Mouse (Mus musculus): ENCODE measurements around the gene Plin3. TPM values are rescaled to one million over a fixed set of nuclear protein-coding genes. Genes with fewer than 3 reads are reported as not detected.

Plin3 gene
- 58.8 and 77.3 TPM in 2 replicates for polyA plus RNA-seq (2014; fragmentation: Nextera tagmentation; extraction: Ambion mirVana)

GRCm38 (mm10) chr17:56292531-56293222, at the start of gene Plin3:
Plin3 (minus strand) TSS chr17:56292873.
- H3K4me3 ChIP-seq (ENCODE audit: low read depth, low read length): no peak within 1 kb of the TSS
- H3K4me1 ChIP-seq (ENCODE audit: control insufficient read depth, insufficient read depth, low read length): peaks cover 22% of the 10 kb centered on the region
- H3K4me2 ChIP-seq: no peak within 1 kb of the TSS
- H3K27ac ChIP-seq (ENCODE audit: low read depth, low read length): 0 out of 2 replicates have a peak within 1 kb of the TSS, but pooled peaks have one; percentile 95
- no peaks in the 10 kb centered on the region for H3K27me3 ChIP-seq (ENCODE audit: control insufficient read depth, insufficient read depth, low read length)
- no peak for ATAC-seq (replicated peaks; ENCODE audit: insufficient number of reproducible peaks, low FRiP score, low TSS enrichment)
- H3K9ac ChIP-seq (ENCODE audit: low read depth, low read length): no peak within 1 kb of the TSS
- no peaks in the 10 kb centered on the region for H3K36me3 ChIP-seq (ENCODE audit: control insufficient read depth, insufficient read depth, low read length)
- 87% methylated on average over 4 of the region's 4 CpGs for WGBS (ENCODE audit: insufficient replicate concordance)
- H3K9me3 ChIP-seq (replicated peaks; ENCODE audit: control insufficient read depth, low read length): no peaks in the 10 kb centered on the region

GRCm38 (mm10) chr17:56340717-56341116, 48.0 kb upstream of the Plin3 start:
- no peak for ATAC-seq (replicated peaks; ENCODE audit: insufficient number of reproducible peaks, low FRiP score, low TSS enrichment)
- Histone ChIP-seq H3K36me3 (ENCODE audit: control insufficient read depth, insufficient read depth, low read length) (0 out of 2 replicates have a peak, but pooled peaks cover 2% of the 10 kb centered on the region), H3K27ac (ENCODE audit: low read depth, low read length) (no peak overlapping the region), H3K4me2 (no peak overlapping the region), H3K9me3 (replicated peaks; ENCODE audit: control insufficient read depth, low read length) (no peaks in the 10 kb centered on the region), H3K4me3 (ENCODE audit: low read depth, low read length) (no peak overlapping the region), H3K9ac (ENCODE audit: low read depth, low read length) (no peak overlapping the region), H3K4me1 (ENCODE audit: control insufficient read depth, insufficient read depth, low read length) (peaks cover 32% of the 10 kb centered on the region), H3K27me3 (ENCODE audit: control insufficient read depth, insufficient read depth, low read length) (no peaks in the 10 kb centered on the region)

GRCm38 (mm10) chr17:56338909-56339308, 46.2 kb upstream of the Plin3 start:
- WGBS (ENCODE audit: insufficient replicate concordance): 58% methylated on average over 4 of the region's 4 CpGs
- Histone ChIP-seq H3K27ac (ENCODE audit: low read depth, low read length) (no peak overlapping the region), H3K4me1 (ENCODE audit: control insufficient read depth, insufficient read depth, low read length) (peaks cover 39% of the 10 kb centered on the region)

GRCm38 (mm10) chr17:56337791-56338190, 45.1 kb upstream of the Plin3 start:
- H3K4me1 ChIP-seq (ENCODE audit: control insufficient read depth, insufficient read depth, low read length): peaks cover 34% of the 10 kb centered on the region
- ATAC-seq (replicated peaks; ENCODE audit: insufficient number of reproducible peaks, low FRiP score, low TSS enrichment): no peak
- no peaks in the 10 kb centered on the region for H3K27me3 ChIP-seq (ENCODE audit: control insufficient read depth, insufficient read depth, low read length)
- no peak overlapping the region for H3K4me3 ChIP-seq (ENCODE audit: low read depth, low read length)
- no peak overlapping the region for H3K27ac ChIP-seq (ENCODE audit: low read depth, low read length)
- WGBS (ENCODE audit: insufficient replicate concordance): 71% methylated on average over 6 of the region's 6 CpGs
- H3K9ac ChIP-seq (ENCODE audit: low read depth, low read length): no peak overlapping the region
- H3K4me2 ChIP-seq: no peak overlapping the region
- no peaks in the 10 kb centered on the region for H3K36me3 ChIP-seq (ENCODE audit: control insufficient read depth, insufficient read depth, low read length)
- no peaks in the 10 kb centered on the region for H3K9me3 ChIP-seq (replicated peaks; ENCODE audit: control insufficient read depth, low read length)

More at GRCm38 (mm10) chr17:56338909-56339308, 46.2 kb upstream of the Plin3 start:
- Histone ChIP-seq H3K9me3 (replicated peaks; ENCODE audit: control insufficient read depth, low read length) (no peaks in the 10 kb centered on the region), H3K9ac (ENCODE audit: low read depth, low read length) (no peak overlapping the region), H3K27me3 (ENCODE audit: control insufficient read depth, insufficient read depth, low read length) (no peaks in the 10 kb centered on the region), H3K4me3 (ENCODE audit: low read depth, low read length) (no peak overlapping the region), H3K36me3 (ENCODE audit: control insufficient read depth, insufficient read depth, low read length) (no peaks in the 10 kb centered on the region), H3K4me2 (no peak overlapping the region)
- ATAC-seq (replicated peaks; ENCODE audit: insufficient number of reproducible peaks, low FRiP score, low TSS enrichment): no peak

GRCm38 (mm10) chr17:56337190-56337589, 44.5 kb upstream of the Plin3 start:
- peaks cover 34% of the 10 kb centered on the region for H3K4me1 ChIP-seq (ENCODE audit: control insufficient read depth, insufficient read depth, low read length)
- no peak overlapping the region for H3K27ac ChIP-seq (ENCODE audit: low read depth, low read length)
- no peaks in the 10 kb centered on the region for H3K9me3 ChIP-seq (replicated peaks; ENCODE audit: control insufficient read depth, low read length)
- no peak for ATAC-seq (replicated peaks; ENCODE audit: insufficient number of reproducible peaks, low FRiP score, low TSS enrichment)
- no peak overlapping the region for H3K4me3 ChIP-seq (ENCODE audit: low read depth, low read length)
- H3K4me2 ChIP-seq: no peak overlapping the region
- H3K36me3 ChIP-seq (ENCODE audit: control insufficient read depth, insufficient read depth, low read length): no peaks in the 10 kb centered on the region
- no peaks in the 10 kb centered on the region for H3K27me3 ChIP-seq (ENCODE audit: control insufficient read depth, insufficient read depth, low read length)
- WGBS (ENCODE audit: insufficient replicate concordance): 43% methylated on average over 4 of the region's 4 CpGs
- H3K9ac ChIP-seq (ENCODE audit: low read depth, low read length): no peak overlapping the region

GRCm38 (mm10) chr17:56332987-56333386, 40.3 kb upstream of the Plin3 start:
- peaks cover 32% of the 10 kb centered on the region for H3K4me1 ChIP-seq (ENCODE audit: control insufficient read depth, insufficient read depth, low read length)
- no peak overlapping the region for H3K27ac ChIP-seq (ENCODE audit: low read depth, low read length)

DNA sequence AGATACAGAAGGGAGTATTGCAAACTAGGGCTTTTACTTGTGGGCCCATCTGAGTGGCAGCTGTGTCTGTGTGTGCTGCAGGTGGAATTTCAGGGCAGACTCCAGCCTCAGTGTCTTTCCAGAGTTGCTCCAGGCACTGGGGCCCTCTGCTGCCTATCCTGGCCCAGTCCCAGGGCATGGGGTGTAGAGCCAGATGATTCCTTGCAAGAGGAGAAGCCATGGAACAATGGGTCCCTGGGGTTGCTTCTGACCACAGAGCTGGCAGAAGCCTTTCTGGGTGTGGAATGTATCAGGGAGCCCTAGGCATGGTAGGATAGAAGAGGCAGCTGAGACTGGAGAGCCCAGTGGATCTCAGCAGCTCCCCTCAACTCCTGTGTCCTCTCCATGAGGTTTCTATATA, 38.6 kb upstream of the Plin3 start:
- no peak for ATAC-seq (replicated peaks; ENCODE audit: insufficient number of reproducible peaks, low FRiP score, low TSS enrichment)
- Histone ChIP-seq H3K9ac (ENCODE audit: low read depth, low read length) (no peak overlapping the region), H3K4me2 (no peak overlapping the region), H3K27me3 (ENCODE audit: control insufficient read depth, insufficient read depth, low read length) (no peaks in the 10 kb centered on the region), H3K36me3 (ENCODE audit: control insufficient read depth, insufficient read depth, low read length) (no peaks in the 10 kb centered on the region), H3K4me3 (ENCODE audit: low read depth, low read length) (no peak overlapping the region), H3K4me1 (ENCODE audit: control insufficient read depth, insufficient read depth, low read length) (peaks cover 37% of the 10 kb centered on the region), H3K9me3 (replicated peaks; ENCODE audit: control insufficient read depth, low read length) (no peaks in the 10 kb centered on the region), H3K27ac (ENCODE audit: low read depth, low read length) (no peak overlapping the region)

More at GRCm38 (mm10) chr17:56332987-56333386, 40.3 kb upstream of the Plin3 start:
- Histone ChIP-seq H3K27me3 (ENCODE audit: control insufficient read depth, insufficient read depth, low read length) (no peaks in the 10 kb centered on the region), H3K9ac (ENCODE audit: low read depth, low read length) (no peak overlapping the region), H3K4me3 (ENCODE audit: low read depth, low read length) (no peak overlapping the region), H3K36me3 (ENCODE audit: control insufficient read depth, insufficient read depth, low read length) (no peaks in the 10 kb centered on the region), H3K9me3 (replicated peaks; ENCODE audit: control insufficient read depth, low read length) (no peaks in the 10 kb centered on the region), H3K4me2 (no peak overlapping the region)
- no peak for ATAC-seq (replicated peaks; ENCODE audit: insufficient number of reproducible peaks, low FRiP score, low TSS enrichment)
- 39% methylated on average over 8 of the region's 8 CpGs for WGBS (ENCODE audit: insufficient replicate concordance)

DNA sequence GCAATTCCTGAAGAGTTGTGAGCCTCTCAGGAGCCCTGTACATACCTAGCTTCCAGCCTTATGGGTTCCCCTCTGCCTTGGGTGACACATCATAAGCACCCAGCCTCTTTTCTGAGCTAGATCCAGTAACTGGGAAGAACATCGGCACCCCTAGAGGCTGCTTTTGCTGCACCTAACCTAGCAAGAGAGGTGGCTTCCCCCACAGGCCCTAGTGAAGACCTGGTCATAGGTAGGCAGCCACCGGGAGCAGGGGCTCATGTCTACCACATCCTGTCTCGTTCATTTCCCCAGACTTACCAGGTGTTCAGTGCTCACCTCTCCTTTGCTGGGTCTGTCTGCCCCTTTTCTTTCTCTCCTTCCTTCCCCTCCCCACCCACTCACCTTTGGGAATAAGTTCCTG, 37.7 kb upstream of the Plin3 start:
- Histone ChIP-seq H3K9me3 (replicated peaks; ENCODE audit: control insufficient read depth, low read length) (no peaks in the 10 kb centered on the region), H3K27me3 (ENCODE audit: control insufficient read depth, insufficient read depth, low read length) (no peaks in the 10 kb centered on the region), H3K27ac (ENCODE audit: low read depth, low read length) (no peak overlapping the region), H3K9ac (ENCODE audit: low read depth, low read length) (no peak overlapping the region), H3K36me3 (ENCODE audit: control insufficient read depth, insufficient read depth, low read length) (no peaks in the 10 kb centered on the region), H3K4me1 (ENCODE audit: control insufficient read depth, insufficient read depth, low read length) (peaks cover 37% of the 10 kb centered on the region), H3K4me3 (ENCODE audit: low read depth, low read length) (no peak overlapping the region), H3K4me2 (no peak overlapping the region)
- 64% methylated on average over 3 of the region's 3 CpGs for WGBS (ENCODE audit: insufficient replicate concordance)
- no peak for ATAC-seq (replicated peaks; ENCODE audit: insufficient number of reproducible peaks, low FRiP score, low TSS enrichment)

- Histone ChIP-seq H3K9me3 (replicated peaks; ENCODE audit: control insufficient read depth, low read length) (no peaks in the 10 kb centered on the region), H3K4me1 (ENCODE audit: control insufficient read depth, insufficient read depth, low read length) (peaks cover 32% of the 10 kb centered on the region), H3K27me3 (ENCODE audit: control insufficient read depth, insufficient read depth, low read length) (no peaks in the 10 kb centered on the region), H3K4me3 (ENCODE audit: low read depth, low read length) (no peak overlapping the region), H3K27ac (ENCODE audit: low read depth, low read length) (no peak overlapping the region), H3K36me3 (ENCODE audit: control insufficient read depth, insufficient read depth, low read length) (no peaks in the 10 kb centered on the region), H3K9ac (ENCODE audit: low read depth, low read length) (no peak overlapping the region), H3K4me2 (no peak overlapping the region)
- ATAC-seq (replicated peaks; ENCODE audit: insufficient number of reproducible peaks, low FRiP score, low TSS enrichment): no peak
These were observed 36.6 kb upstream of the Plin3 start for GRCm38 (mm10) chr17:56329267-56329666.

Measured in heart, embryonic 11.5 days (tissue).